Mouse (Mus musculus): Measurements from ENCODE around the gene A3galt2.
A peak's percentile ranks its signal among the peaks of the same experiment; 100 is the strongest.

The A3galt2 gene

DNA sequence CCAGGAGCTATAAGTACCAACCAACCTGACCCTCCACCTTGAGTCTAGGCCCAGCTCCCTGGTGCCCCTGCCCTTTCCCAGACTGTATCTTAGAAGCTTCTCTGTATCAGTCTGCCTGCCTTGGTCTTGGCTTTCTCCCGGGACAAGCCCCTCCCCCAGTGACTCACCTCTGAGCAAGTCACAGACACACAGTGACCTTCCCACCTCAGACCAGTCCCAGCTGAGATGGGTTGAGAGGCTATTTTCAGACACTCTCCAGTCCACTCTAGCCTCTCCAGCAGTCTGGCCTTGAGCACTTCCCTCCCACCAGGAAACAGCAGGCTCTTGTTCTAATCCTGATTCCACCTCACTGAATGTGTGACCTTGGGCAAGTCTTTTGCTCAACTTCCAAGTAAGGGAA, 38.5 kb downstream of the A3galt2 start:
- DNase-seq (ENCODE audit: extremely low read depth, low read depth, low spot score), result no peak

- DNase-seq (ENCODE audit: extremely low read depth, low read depth, low spot score), result no peak
Observed at GRCm38 (mm10) chr4:128794198-128794597, 39.0 kb downstream of the A3galt2 start.

DNA sequence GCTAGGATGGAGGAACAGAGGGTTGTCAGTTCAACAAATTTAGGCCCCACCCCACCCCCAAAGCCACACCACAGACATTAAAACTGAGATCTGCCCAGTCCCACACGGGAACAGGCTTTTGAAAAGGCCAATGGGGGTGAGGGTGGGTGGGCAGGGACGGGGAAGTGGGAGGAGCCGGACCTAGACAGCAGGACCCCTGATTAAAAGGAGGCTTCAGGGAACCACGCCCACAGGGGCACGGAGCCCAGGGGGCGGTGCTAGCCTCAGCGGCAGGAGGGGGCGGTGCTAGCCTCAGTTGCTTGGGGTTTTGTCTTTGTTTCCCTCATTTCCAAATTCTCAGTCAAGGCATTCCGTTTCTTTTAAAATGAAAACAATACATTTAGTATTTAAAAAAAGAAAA, 40.4 kb downstream of the A3galt2 start:
- no peak for DNase-seq (ENCODE audit: extremely low read depth, low read depth, low spot score)

DNA sequence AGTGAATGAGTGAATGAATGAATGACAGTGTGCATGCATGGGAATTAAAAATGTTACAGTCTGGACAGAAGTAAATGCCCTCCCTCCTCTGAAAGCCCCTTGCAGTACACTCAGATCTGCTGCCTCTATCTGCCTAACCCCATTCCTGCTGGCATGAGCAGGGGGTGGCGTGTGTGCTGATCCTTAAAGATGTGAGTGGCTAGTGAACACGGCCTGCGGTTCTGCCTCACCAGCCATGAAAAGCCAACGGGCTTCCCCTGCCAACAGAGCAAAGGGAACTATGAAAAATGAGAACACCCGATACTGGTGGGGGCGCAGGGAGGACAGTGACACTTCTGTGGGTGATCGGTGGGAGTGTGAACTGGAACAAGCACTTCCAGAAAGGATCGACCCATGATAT, 41.6 kb downstream of the A3galt2 start:
- DNase-seq (ENCODE audit: extremely low read depth, low read depth, low spot score), result no peak

DNA sequence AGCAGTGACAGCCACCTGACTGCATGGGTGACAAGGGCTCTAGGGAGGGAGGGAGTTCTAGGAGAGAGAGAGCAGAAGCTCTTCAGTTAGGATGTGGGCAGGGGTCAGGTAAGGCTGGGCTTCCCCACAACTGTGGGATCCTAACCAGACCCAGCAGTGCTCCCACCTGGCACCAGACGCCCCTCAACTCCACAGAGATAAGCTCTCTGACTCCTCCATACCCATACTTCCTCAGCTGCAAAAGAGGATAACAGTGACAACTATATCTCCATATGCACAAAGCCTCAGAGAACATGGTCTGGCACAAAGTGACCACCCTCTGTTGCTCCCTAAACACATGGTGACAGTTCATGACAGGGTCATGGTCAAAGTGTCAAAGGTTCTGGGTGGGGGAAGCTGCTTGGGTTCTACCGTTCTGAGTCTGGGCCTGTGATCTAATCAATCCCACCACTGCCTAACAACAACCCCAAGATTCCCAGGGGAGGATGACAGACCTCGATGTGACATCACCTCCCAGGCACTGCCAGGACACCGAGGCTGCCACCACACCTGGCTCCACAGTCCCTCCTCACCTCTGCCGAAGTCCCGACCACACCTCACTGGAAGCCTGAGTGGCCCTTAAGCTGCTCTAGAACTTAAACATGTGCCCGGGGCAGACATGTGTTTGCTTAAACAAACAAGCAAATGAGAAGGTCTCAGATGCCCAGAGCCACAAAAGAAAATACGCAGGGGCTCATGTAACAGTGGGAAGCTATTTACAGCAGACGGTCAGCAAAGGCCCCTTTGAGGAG, 46.7 kb downstream of the A3galt2 start:
- no peak for DNase-seq (ENCODE audit: extremely low read depth, low read depth, low spot score)

GRCm38 (mm10) chr4:128803569-128803968, 48.4 kb downstream of the A3galt2 start:
- DNase-seq (ENCODE audit: extremely low read depth, low read depth, low spot score), result no peak

GRCm38 (mm10) chr4:128804426-128805149, 49.4 kb downstream of the A3galt2 start:
- no peak for DNase-seq (ENCODE audit: extremely low read depth, low read depth, low spot score)

DNA sequence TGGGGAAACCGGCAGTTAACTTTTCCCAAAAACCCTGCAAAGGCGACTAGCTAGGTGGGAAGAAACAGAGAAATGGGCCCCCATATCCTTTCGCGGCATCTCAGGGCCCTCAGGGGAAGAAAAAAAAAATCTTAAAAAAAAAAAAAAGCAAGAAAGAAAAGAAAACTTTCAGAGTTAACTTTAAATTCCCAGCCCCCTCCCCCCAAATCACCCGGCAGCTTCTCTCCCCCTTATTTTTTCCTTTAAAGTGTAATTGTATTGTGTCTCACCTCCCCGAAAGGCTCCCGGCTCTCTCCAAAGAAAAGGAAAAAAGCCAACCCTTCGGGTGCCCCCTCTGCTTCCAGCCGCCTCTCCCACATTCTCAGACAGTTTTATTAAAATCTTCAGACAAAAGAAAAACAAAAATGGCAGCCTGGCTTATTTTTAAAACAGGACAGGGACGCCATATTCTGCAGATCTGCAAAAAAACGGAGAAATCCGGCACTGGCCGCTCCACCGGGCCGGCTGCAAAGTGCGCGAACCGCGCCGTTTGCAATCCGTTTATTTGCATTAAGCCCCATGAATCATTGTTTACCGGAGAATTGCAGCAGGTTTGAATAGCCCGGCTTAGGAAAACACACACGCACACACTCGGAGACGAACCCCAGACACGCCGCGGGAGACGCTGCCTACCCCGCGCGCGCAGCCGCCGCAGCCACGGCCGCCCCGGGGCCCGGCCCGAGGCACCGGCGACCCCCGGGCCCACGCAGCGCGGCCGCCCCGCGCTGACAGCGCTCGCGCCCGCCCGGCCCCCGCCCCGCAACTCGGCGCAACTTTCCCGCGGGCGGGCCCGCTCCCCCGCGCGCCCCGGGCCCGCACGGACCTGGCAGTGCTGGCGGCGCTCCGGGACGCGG, 50.2 kb downstream of the A3galt2 start:
- no peak for DNase-seq (ENCODE audit: extremely low read depth, low read depth, low spot score)

- no peak for DNase-seq (ENCODE audit: extremely low read depth, low read depth, low spot score)
Observed at GRCm38 (mm10) chr4:128806043-128806826, 51.1 kb downstream of the A3galt2 start, which contains the start of gene Zfp362. TSS of gene Zfp362 (minus strand) at chr4:128806045.

GRCm38 (mm10) chr4:128806827-128807179, 51.6 kb downstream of the A3galt2 start:
- DNase-seq (ENCODE audit: extremely low read depth, low read depth, low spot score), result peak; percentile 23

DNA sequence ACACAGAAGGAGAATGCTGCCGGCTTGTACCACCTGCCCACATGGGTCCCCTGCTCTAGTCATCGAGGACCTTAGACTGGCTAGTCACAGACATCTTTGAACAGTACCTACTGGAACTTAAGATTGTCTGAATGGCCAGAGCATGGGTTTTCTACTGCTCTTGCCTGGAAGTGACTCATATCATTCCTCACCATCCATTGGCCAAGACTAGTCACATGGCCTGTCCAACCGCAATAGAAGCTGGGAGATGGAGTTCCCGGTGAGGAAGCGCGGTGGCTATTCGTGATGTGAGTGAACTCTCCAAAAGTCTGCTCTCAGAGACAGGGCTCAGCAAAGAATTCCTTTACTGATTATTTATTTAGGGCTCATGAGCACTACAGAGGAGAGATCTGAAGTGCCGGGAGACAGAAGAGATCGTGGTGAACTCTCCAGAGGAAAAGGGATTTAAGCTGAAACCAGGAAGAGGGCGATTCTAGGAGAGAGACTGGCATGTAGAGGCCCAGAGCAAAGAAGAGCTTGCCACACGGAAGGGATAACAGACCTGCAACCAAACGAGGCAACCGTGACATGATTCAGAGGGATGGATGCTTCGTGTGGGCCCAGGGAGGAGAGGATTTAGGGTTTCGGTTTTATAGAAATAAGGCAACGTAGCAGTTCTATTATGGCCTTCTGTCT, 56.4 kb downstream of the A3galt2 start:
- DNase-seq (ENCODE audit: extremely low read depth, low read depth, low spot score), result peak; percentile 55

DNA sequence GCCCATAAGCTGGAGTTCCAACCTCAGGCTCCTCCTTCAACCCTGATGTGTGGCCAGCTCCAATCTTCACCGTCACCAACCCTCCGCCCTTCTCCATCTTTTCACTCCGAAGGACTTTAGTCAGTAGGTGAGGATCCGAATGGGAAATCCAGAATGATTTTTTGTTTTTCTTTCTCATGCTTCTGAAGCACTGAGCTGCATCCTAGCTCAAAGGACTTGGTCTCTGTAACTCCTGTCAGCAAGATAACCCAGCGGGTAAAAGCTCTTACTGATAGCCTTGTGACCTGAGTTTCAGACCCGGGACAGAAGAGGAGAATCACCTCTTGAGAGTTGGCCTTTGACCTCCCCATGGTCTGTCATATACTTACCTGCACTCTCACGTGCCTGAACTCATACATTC, 61.8 kb downstream of the A3galt2 start:
- DNase-seq (ENCODE audit: extremely low read depth, low read depth, low spot score), result no peak

Data from fat pad, adult 2 months (tissue).